10 mouse cellular contexts compared by ENCODE assay signal in genomic region chr14:33207011-33207410, GRCm38 (mm10). TPM values are rescaled to one million over a fixed set of nuclear protein-coding genes. Genes with fewer than 3 reads are reported as not detected.
DNase-seq lines count a peak whose midpoint lies in the region; ATAC-seq and TF ChIP-seq lines count a peak whose summit lies in the region.
"Had no signal": no experiment of that assay in that cellular context is flagged by ENCODE, and none has a peak within 500 bp of the region (broad histone marks: within the 10 kb centered on the region; RNA-seq: fewer than 3 reads in every experiment).

No protein-coding gene starts in this region.

- no peak overlapping the region for H3K9ac ChIP-seq in ES-E14 (ENCODE audit: insufficient read depth, low read depth, low read length, poor library complexity, severe bottlenecking)
- H3K9ac ChIP-seq in limb, embryonic 12.5 days (replicated peaks): no peak overlapping the region
- H3K9ac ChIP-seq: hindbrain, embryonic 15.5 days had no signal

- H3K4me1 ChIP-seq in heart, embryonic 10.5 days: 0 out of 2 replicates have a peak, but pooled peaks cover 8% of the 10 kb centered on the region
- H3K4me1 ChIP-seq in ES-E14 (ENCODE audit: control insufficient read depth in 2 of 2, insufficient read depth in 2 of 2, low read length in 2 of 2, poor library complexity in 1 of 2): no peaks in the 10 kb centered on the region
- H3K4me1 ChIP-seq in limb, embryonic 12.5 days (replicated peaks): no peaks in the 10 kb centered on the region
- H3K4me1 ChIP-seq: hindbrain, embryonic 15.5 days had no signal

- H3K27me3 ChIP-seq in heart, embryonic 10.5 days (ENCODE audit: insufficient read depth, poor library complexity, severe bottlenecking): peaks cover 13% of the 10 kb centered on the region
- peaks cover 16% of the 10 kb centered on the region; the same call in 1 of the 2 replicates for H3K27me3 ChIP-seq in limb, embryonic 12.5 days

- H3K4me3 ChIP-seq in heart, embryonic 10.5 days: no peak overlapping the region
- no peak overlapping the region for H3K4me3 ChIP-seq in ES-E14 (ENCODE audit: insufficient read depth in 1 of 2, low read depth in 1 of 2, low read length in 2 of 2, poor library complexity in 1 of 2, severe bottlenecking in 1 of 2)
- no peak overlapping the region for H3K4me3 ChIP-seq in limb, embryonic 12.5 days (replicated peaks)
- H3K4me3 ChIP-seq: hindbrain, embryonic 15.5 days; myocyte had no signal

- DNase-seq in heart, postnatal 14 days: peak; percentile 10 to 31
- no peak for DNase-seq in heart, embryonic 10.5 days (ENCODE audit: low spot score)
- peak; percentile 54 for DNase-seq in 3T3-L1 (ENCODE audit: low read depth, low spot score)
- peak; percentile 21 for DNase-seq in ES-E14 (ENCODE audit: low read depth, low spot score)
- no peak for DNase-seq in urinary bladder, postnatal 36 days (ENCODE audit: low spot score in 2 of 2)
- DNase-seq in left cerebral cortex, postnatal 25 days (ENCODE audit: low spot score in 2 of 2): no peak
- DNase-seq in cerebellum, adult 9-11 months: no peak

- intact Hi-C loops in heart, postnatal 14 days (cut with DNase I): loop anchor here (10.0 kb wide), 1 partner anchor 432 kb away; no protein-coding TSS in a partner anchor
- intact Hi-C loops in left cerebral cortex, postnatal 25 days (cut with DNase I): loop anchor here (5.0 kb wide), 2 partner anchors 435 to 675 kb away; no protein-coding TSS in a partner anchor

- no peaks in the 10 kb centered on the region for H3K36me3 ChIP-seq in heart, embryonic 10.5 days
- no peaks in the 10 kb centered on the region for H3K36me3 ChIP-seq in ES-E14 (ENCODE audit: control insufficient read depth, insufficient read depth, low read length, poor library complexity, severe bottlenecking)
- H3K36me3 ChIP-seq in limb, embryonic 12.5 days: no peaks in the 10 kb centered on the region
- H3K36me3 ChIP-seq: hindbrain, embryonic 15.5 days had no signal

- no peak overlapping the region for H3K4me2 ChIP-seq in limb, embryonic 12.5 days
- H3K4me2 ChIP-seq: hindbrain, embryonic 15.5 days had no signal

- H3K9me3 ChIP-seq in heart, embryonic 10.5 days: no peaks in the 10 kb centered on the region
- H3K9me3 ChIP-seq in ES-E14 (ENCODE audit: control insufficient read depth, insufficient read depth, low read depth, low read length): no peaks in the 10 kb centered on the region
- no peaks in the 10 kb centered on the region for H3K9me3 ChIP-seq in limb, embryonic 12.5 days
- H3K9me3 ChIP-seq: hindbrain, embryonic 15.5 days had no signal

- in situ Hi-C loops in ES-E14 (cut with MboI; ENCODE audit: low sequenced_read_pairs in 2 of 2, unreplicated experiment in 2 of 2): no loop called here

- 0 out of 2 replicates have a peak, but pooled peaks have one; percentile 34 for ATAC-seq in limb, embryonic 12.5 days (ENCODE audit: insufficient number of reproducible peaks, insufficient read depth, low FRiP score, low TSS enrichment, low read depth)

- 13% methylated on average over 2 of the region's 2 CpGs for WGBS in heart, embryonic 10.5 days
- WGBS in limb, embryonic 12.5 days: 24% methylated on average over 2 of the region's 2 CpGs

- H3K27ac ChIP-seq in heart, embryonic 10.5 days: no peak overlapping the region
- no peak overlapping the region for H3K27ac ChIP-seq in ES-E14 (ENCODE audit: insufficient read depth, low read depth, low read length, poor library complexity, severe bottlenecking)
- H3K27ac ChIP-seq in limb, embryonic 12.5 days: no peak overlapping the region
- H3K27ac ChIP-seq: hindbrain, embryonic 15.5 days had no signal

TF ChIP-seq in ES-E14, 5 proteins besides CTCF, POLR2A, EP300 and RAD21:
- TF ChIP-seq MAFK (IDR thresholded peaks at IDR 0.05; ENCODE audit: insufficient read depth, low read depth, low read length) (no peak), ZNF384 (IDR thresholded peaks at IDR 0.05; ENCODE audit: low read depth, low read length) (no peak), CHD2 (IDR thresholded peaks at IDR 0.05; ENCODE audit: low read depth, low read length) (no peak), HCFC1 (IDR thresholded peaks at IDR 0.05; ENCODE audit: borderline replicate concordance, insufficient read depth, low read length) (no peak), ZC3H11A (IDR thresholded peaks at IDR 0.05; ENCODE audit: borderline replicate concordance, low read depth, low read length) (no peak)

RNA-seq across cellular contexts. Expression of gene Arhgap22, which starts 6.8 kb away (rescaled TPM):
- total RNA-seq in heart, postnatal 14 days (2021): 1 to 10 TPM in 1 of 2 experiments, under 1 TPM in 1; 0.95 to 1.0 TPM
- polyA plus RNA-seq in heart, embryonic 10.5 days (2016; fragmentation: Nextera tagmentation; extraction: Ambion mirVana): 3.5 and 9.3 TPM in 2 replicates
- total RNA-seq in ES-E14 (2012; rRNA removed): 5.7 and 11.4 TPM in 2 replicates
- 5.2 and 5.9 TPM in 2 replicates for polyA plus RNA-seq in limb, embryonic 12.5 days (2016; fragmentation: Nextera tagmentation; extraction: Ambion mirVana)
- total RNA-seq in left cerebral cortex, postnatal 25 days (2021): 10 to 100 TPM in 1 of 2 experiments, 1 to 10 TPM in 1; 8.4 to 11.3 TPM

RNA-seq across cellular contexts. Expression of gene Wdfy4, which starts 21.7 kb away (rescaled TPM):
- 1 to 10 TPM; 2.3 to 3.1 TPM for total RNA-seq in heart, postnatal 14 days (2021)
- 0.23 and 0.27 TPM in 2 replicates for polyA plus RNA-seq in heart, embryonic 10.5 days (2016; fragmentation: Nextera tagmentation; extraction: Ambion mirVana)
- 0.21 and 1.1 TPM in 2 replicates for total RNA-seq in ES-E14 (2012; rRNA removed)
- polyA plus RNA-seq in limb, embryonic 12.5 days (2016; fragmentation: Nextera tagmentation; extraction: Ambion mirVana): 0.15 and 0.17 TPM in 2 replicates
- total RNA-seq in left cerebral cortex, postnatal 25 days (2021): 1 to 10 TPM; 2.6 to 2.9 TPM

Comparison
In these comparisons a context has a peak if more than half of its experiments do, and no peak if none do; other contexts are left out.
1. DNase-seq: peak in heart, postnatal 14 days (2 of 2), 3T3-L1 (single experiment) and ES-E14 (single experiment); none in heart, embryonic 10.5 days (single experiment), urinary bladder, postnatal 36 days (0 of 2), left cerebral cortex, postnatal 25 days (0 of 2) and cerebellum, adult 9-11 months (single experiment).